Mouse (Mus musculus) midbrain, embryonic 14.5 days (tissue): Measurements from ENCODE around the gene Tm4sf20. TPM values are rescaled to one million over a fixed set of nuclear protein-coding genes. Genes with fewer than 3 reads are reported as not detected.

Experiments
- ATAC-seq: fragments of 200-750 bp; cut with Nextera tagmentation; 2 replicates; pipeline ENCODE4 v1.8.0; 2017; ENCODE audit warnings: moderate number of reproducible peaks, moderate library complexity; ENCODE audit not compliant: low FRiP score, low TSS enrichment
- DNase-seq: peaks from one replicate; pipeline ENCODE4 v3.0.0-alpha.2; 2015
- H3K27ac ChIP-seq: fragments of 300-500 bp; sonication (generic); replicated peaks from 2 replicates; pipeline ENCODE4 v1.5.1; 2014; ENCODE audit warnings: mild to moderate bottlenecking, low read depth, low read length, moderate library complexity
- H3K27me3 ChIP-seq: fragments of 300-500 bp; sonication (generic); 2 replicates; pipeline ENCODE4 v1.6.1; 2014; ENCODE audit warnings: low read length, control low read depth, mixed read lengths; ENCODE audit not compliant: control insufficient read depth, insufficient read depth
- H3K36me3 ChIP-seq: fragments of 300-500 bp; sonication (generic); 2 replicates; pipeline ENCODE4 v1.6.1; 2014; ENCODE audit warnings: low read length, control low read depth; ENCODE audit not compliant: control insufficient read depth, insufficient read depth
- H3K4me1 ChIP-seq: fragments of 300-500 bp; sonication (generic); 2 replicates; pipeline ENCODE4 v1.6.1; 2014; ENCODE audit warnings: mild to moderate bottlenecking, antibody characterized with exemption, low read length, control low read depth; ENCODE audit not compliant: control insufficient read depth, insufficient read depth
- H3K4me2 ChIP-seq: fragments of 300-500 bp; sonication (generic); 2 replicates; pipeline ENCODE4 v1.6.1; 2014; ENCODE audit warnings: mild to moderate bottlenecking, low read length, moderate library complexity
- H3K4me3 ChIP-seq: fragments of 300-500 bp; sonication (generic); replicated peaks from 2 replicates; pipeline ENCODE4 v1.5.1; 2014; ENCODE audit warnings: low read depth, low read length
- H3K9ac ChIP-seq: fragments of 300-500 bp; sonication (generic); replicated peaks from 2 replicates; pipeline ENCODE4 v1.6.1; 2014; ENCODE audit warnings: mild to moderate bottlenecking, low read length, moderate library complexity
- H3K9me3 ChIP-seq: fragments of 300-500 bp; sonication (generic); 2 replicates; pipeline ENCODE4 v1.6.1; 2016; ENCODE audit warnings: low read length, control low read depth, mixed read lengths; ENCODE audit not compliant: control insufficient read depth
- WGBS: fragments of 180-500 bp; shearing (Covaris S2); extraction: QIAGEN DNeasy Blood & Tissue Kit; methylation state at CpG from one replicate; pipeline ENCODE4 v1.1.7; 2014; 5-methylcytosine and 5-hydroxymethylcytosine counted together
- polyA plus RNA-seq: library from polyadenylated mRNA; unstranded; fragments of >200 nt; fragmentation: Nextera tagmentation; extraction: Ambion mirVana; gene quantifications from 2 replicates; pipeline ENCODE4 v1.2.1, GENCODE M21; 2014

The Tm4sf20 gene
- polyA plus RNA-seq, 1 experiment from 2014 or later = 0.38 TPM

- ATAC-seq (no peak), DNase-seq (no peak)
- Histone ChIP-seq H3K9ac (no peak overlapping the region), H3K27me3 (no peaks in the 10 kb centered on the region), H3K4me3 (no peak overlapping the region), H3K36me3 (peaks cover 74% of the 10 kb centered on the region), H3K9me3 (no peaks in the 10 kb centered on the region), H3K27ac (no peak overlapping the region), H3K4me1 (no peaks in the 10 kb centered on the region), H3K4me2 (no peak overlapping the region)
- 94% methylated on average over 1 of the region's 1 CpGs for WGBS
Measured at GRCm38 (mm10) chr1:82738066-82738465, 30.2 kb downstream of the Tm4sf20 start.

- no peak for ATAC-seq
- Histone ChIP-seq H3K36me3 (peaks cover 90% of the 10 kb centered on the region), H3K4me1 (no peaks in the 10 kb centered on the region), H3K9ac (no peak overlapping the region), H3K27me3 (no peaks in the 10 kb centered on the region), H3K4me2 (no peak overlapping the region), H3K4me3 (no peak overlapping the region), H3K9me3 (no peaks in the 10 kb centered on the region), H3K27ac (no peak overlapping the region)
- 98% methylated on average over 1 of the region's 1 CpGs for WGBS
- no peak for DNase-seq
Measured at GRCm38 (mm10) chr1:82733357-82733756, 34.9 kb downstream of the Tm4sf20 start.

GRCm38 (mm10) chr1:82726482-82726881 is 41.8 kb downstream of the Tm4sf20 start:
- H3K27me3 ChIP-seq = peaks cover 13% of the 10 kb centered on the region
- DNase-seq (no peak), ATAC-seq (no peak)
- no peak overlapping the region for H3K9ac ChIP-seq
- 96% methylated on average over 5 of the region's 5 CpGs for WGBS
- H3K4me3 ChIP-seq = no peak overlapping the region
- no peak overlapping the region for H3K27ac ChIP-seq
- no peaks in the 10 kb centered on the region for H3K9me3 ChIP-seq
- peaks cover 10% of the 10 kb centered on the region for H3K4me1 ChIP-seq
- peak overlapping the region; percentile 82; the same call in 1 of the 2 replicates for H3K4me2 ChIP-seq
- H3K36me3 ChIP-seq = peaks cover 29% of the 10 kb centered on the region

- 52% methylated on average over 4 of the region's 4 CpGs for WGBS
- Histone ChIP-seq H3K4me1 (peaks cover 10% of the 10 kb centered on the region), H3K9ac (peak overlapping the region; percentile 95; the same call in 1 of the 2 replicates), H3K36me3 (peaks cover 23% of the 10 kb centered on the region), H3K9me3 (no peaks in the 10 kb centered on the region), H3K4me3 (peak overlapping the region; percentile 78), H3K4me2 (peak overlapping the region; percentile 82), H3K27me3 (peaks cover 13% of the 10 kb centered on the region), H3K27ac (no peak overlapping the region)
- DNase-seq = peak; percentile 1
- no peak for ATAC-seq
Measured at GRCm38 (mm10) chr1:82725875-82726185, 42.4 kb downstream of the Tm4sf20 start.

DNA sequence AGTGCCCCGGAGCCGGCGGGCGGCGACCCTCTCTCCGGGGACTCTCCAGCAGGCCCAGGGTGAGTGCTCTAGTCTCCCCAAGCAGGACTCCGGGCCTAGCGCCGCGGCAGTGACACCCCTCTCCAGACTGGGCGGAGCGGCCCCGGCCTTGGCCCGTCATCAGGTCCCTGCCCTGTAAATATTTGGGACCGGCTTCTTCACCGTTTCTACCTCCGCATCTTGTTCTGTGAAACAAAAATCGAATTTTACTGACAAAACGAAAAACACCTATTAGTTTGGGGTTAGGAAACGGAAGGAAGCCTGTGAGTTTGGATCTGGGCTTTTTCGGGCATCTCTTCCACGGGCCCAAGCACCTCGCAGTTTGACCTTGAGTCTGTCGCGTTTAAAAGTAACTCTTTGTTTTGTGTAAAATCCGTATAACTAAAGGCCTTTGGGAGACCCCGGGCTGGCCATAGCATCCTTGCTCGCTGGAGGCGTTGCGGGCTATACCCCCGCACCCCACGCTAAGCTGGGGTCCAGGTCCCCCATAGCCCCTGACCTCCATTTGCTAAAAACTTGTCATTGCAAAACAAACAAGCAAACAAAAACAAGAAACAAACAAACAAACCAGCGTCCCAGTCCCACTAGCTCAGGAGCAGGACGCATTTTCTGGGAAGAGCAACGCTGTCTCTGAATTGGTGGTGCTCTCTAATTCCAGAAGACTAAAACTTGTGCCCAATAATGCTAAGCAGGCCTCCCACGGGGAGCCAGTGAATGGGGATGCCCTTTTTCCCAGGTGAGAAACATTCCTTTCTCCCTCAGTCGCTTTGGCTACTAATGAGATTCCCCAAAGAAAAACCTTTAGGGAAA is 43.0 kb downstream of the Tm4sf20 start:
- H3K4me2 ChIP-seq = peak overlapping the region; percentile 82
- under 1% methylated on average over 37 of the region's 37 CpGs for WGBS
- H3K27ac ChIP-seq = peak overlapping the region; percentile 65
- DNase-seq (peak; percentile 3), ATAC-seq (peak; percentile 95)
- H3K9me3 ChIP-seq = no peaks in the 10 kb centered on the region
- H3K27me3 ChIP-seq = peaks cover 13% of the 10 kb centered on the region
- peaks cover 17% of the 10 kb centered on the region for H3K36me3 ChIP-seq
- peak overlapping the region; percentile 78 for H3K4me3 ChIP-seq
- H3K4me1 ChIP-seq = peaks cover 10% of the 10 kb centered on the region
- peak overlapping the region; percentile 95 for H3K9ac ChIP-seq

- ATAC-seq (peak; percentile 99), DNase-seq (peak; percentile 98)
- Histone ChIP-seq H3K9ac (peak within 1 kb of the TSS; percentile 95), H3K4me1 (peaks cover 10% of the 10 kb centered on the region), H3K4me2 (peak within 1 kb of the TSS; percentile 82), H3K27ac (peak within 1 kb of the TSS; percentile 65), H3K36me3 (peaks cover 12% of the 10 kb centered on the region), H3K9me3 (no peaks in the 10 kb centered on the region), H3K4me3 (peak within 1 kb of the TSS; percentile 78), H3K27me3 (peaks cover 13% of the 10 kb centered on the region)
- 10% methylated on average over 38 of the region's 38 CpGs for WGBS
Measured at GRCm38 (mm10) chr1:82724339-82725025, 43.8 kb downstream of the Tm4sf20 start, which contains the start of gene Mff. Mff (plus strand) TSS chr1:82724890.

- Histone ChIP-seq H3K27me3 (peaks cover 6% of the 10 kb centered on the region), H3K9me3 (no peaks in the 10 kb centered on the region), H3K27ac (no peak overlapping the region), H3K4me1 (no peaks in the 10 kb centered on the region), H3K4me3 (no peak overlapping the region), H3K9ac (no peak overlapping the region), H3K4me2 (no peak overlapping the region), H3K36me3 (no peaks in the 10 kb centered on the region)
- 81% methylated on average over 9 of the region's 9 CpGs for WGBS
- ATAC-seq (no peak), DNase-seq (no peak)
Measured at GRCm38 (mm10) chr1:82717816-82718512, 50.3 kb downstream of the Tm4sf20 start.
